Mouse (Mus musculus) heart, adult 2 months (tissue): ENCODE measurements around the gene Irf3.

Experiments
- CTCF ChIP-seq: fragments of 200-600 bp; IDR thresholded peaks from 2 replicates; pipeline ENCODE4 v1.8.1; 2022; ENCODE audit warnings: antibody characterized with exemption, mild to moderate bottlenecking, moderate library complexity
- EP300 ChIP-seq: fragments of 200-500 bp; IDR thresholded peaks from 2 replicates; pipeline ENCODE4 v1.6.1; 2011; ENCODE audit warnings: low read depth, low read length, control low read depth; ENCODE audit not compliant: insufficient read depth

- TF ChIP-seq CTCF (no peak), EP300 (no peak)
Measured at GRCm38 (mm10) chr7:45036702-45037101, 39.3 kb downstream of the Irf3 start.
